Mouse (Mus musculus): ENCODE data around the gene Nrxn1. TPM values are rescaled to one million over a fixed set of nuclear protein-coding genes. Genes with fewer than 3 reads are reported as not detected.
"Not testable (repeated sequence)": the region's sequence is repeated elsewhere in the genome, so short reads cannot be mapped to it uniquely, and the experiment has no call there.

Gene Nrxn1
- total RNA-seq, 2 experiments from 2014 or later: 450 to 453 TPM

DNA sequence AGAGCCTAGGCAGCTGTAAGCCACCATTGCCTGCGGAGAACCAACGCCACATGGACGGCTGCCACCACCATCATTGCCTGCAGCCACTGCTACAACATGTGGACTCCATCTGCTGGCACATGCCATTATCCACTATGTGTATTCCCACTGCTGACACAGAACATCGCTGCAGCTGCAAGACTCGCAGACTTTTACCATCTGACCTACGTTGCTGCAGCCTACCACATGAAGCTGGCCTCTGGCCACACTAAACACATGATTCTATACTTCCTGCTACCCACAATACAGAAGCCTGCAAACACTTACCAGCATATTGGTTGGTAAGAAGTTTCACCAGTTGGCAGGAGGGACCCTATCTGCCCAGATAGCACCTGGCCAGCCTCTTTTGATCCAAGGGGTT, 769.2 kb downstream of the Nrxn1 start:
- H3K27ac ChIP-seq: no peak overlapping the region
- TF ChIP-seq CTCF (conservative IDR thresholded peaks at IDR 0.05): no peak
- H3K4me3 ChIP-seq: no peak overlapping the region
- no peak for DNase-seq (ENCODE audit: low spot score in 2 of 2)

DNA sequence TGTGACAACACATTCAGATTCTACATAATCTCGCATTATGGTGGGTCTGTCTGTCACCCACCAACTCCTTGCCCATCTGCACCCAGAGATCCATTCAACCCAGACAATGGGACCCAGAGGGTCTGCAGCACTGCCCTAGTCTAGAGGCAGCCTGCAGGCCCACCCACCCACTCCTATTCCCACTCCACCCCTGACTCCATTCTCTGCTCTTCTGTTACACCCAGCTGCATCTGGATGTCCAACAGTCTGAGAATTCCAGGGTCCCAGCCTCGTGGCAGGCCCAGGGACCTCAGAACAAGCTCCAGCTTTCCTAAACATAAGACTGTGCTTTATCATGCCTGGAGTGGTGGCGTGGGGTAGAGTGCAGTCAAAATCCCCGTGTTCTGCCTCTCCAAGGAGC, 820.6 kb downstream of the Nrxn1 start:
- Histone ChIP-seq H3K27ac (no peak overlapping the region), H3K4me3 (no peak overlapping the region)
- TF ChIP-seq CTCF (conservative IDR thresholded peaks at IDR 0.05): no peak
- no peak for DNase-seq (ENCODE audit: low spot score in 2 of 2)

DNA sequence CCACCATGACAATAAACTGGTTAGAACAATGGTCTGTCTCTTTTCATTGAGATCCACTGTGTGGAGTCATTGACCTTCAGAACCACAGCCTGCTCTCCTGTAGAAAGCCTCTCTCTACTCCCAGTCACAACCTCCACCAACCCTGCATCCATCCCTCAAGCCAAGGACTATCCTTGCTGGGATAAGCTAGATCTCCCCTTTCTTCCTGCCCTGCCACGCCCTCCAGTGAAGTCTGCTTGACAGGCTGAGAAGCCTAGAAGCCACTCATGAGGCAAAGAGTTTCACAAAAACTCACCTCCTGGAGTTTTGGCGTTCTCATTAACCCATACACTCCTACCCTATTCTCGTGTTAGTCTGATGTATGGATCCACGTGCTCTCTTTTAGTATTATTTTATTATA, 821.7 kb downstream of the Nrxn1 start:
- TF ChIP-seq CTCF (conservative IDR thresholded peaks at IDR 0.05): no peak
- DNase-seq (ENCODE audit: low spot score in 2 of 2): no peak
- Histone ChIP-seq H3K4me3 (no peak overlapping the region), H3K27ac (no peak overlapping the region)

GRCm38 (mm10) chr17:90269143-90269542, 823.7 kb downstream of the Nrxn1 start:
- DNase-seq (ENCODE audit: low spot score in 2 of 2): no peak
- H3K27ac ChIP-seq: no peak overlapping the region
- no peak overlapping the region for H3K4me3 ChIP-seq
- peak; percentile 67 for TF ChIP-seq CTCF (conservative IDR thresholded peaks at IDR 0.05)

- Histone ChIP-seq H3K27ac (no peak overlapping the region), H3K4me3 (no peak overlapping the region)
- no peak for TF ChIP-seq CTCF (conservative IDR thresholded peaks at IDR 0.05)
- DNase-seq (ENCODE audit: low spot score in 2 of 2): no peak
These were observed 839.3 kb downstream of the Nrxn1 start for GRCm38 (mm10) chr17:90253451-90254131.

DNA sequence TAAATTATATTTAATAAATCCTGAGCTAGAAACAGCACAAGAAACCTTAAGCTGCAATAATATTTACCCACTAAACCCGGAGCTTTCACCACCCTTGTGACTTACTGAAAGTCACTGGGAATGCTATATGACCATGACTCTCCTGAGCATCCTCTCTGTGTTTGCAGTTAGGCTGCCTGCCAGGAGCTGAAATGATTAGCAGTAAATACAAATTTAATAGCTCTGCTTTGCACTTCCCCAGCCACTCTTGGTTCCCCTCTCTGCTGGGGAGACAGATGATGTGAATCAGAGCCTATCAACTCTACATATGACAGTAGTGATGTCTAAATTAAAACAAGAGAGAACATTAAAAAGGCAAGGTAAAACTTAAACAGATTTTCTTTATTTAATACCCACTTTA, 840.7 kb downstream of the Nrxn1 start:
- no peak overlapping the region for H3K4me3 ChIP-seq
- H3K27ac ChIP-seq: no peak overlapping the region
- no peak for TF ChIP-seq CTCF (conservative IDR thresholded peaks at IDR 0.05)
- DNase-seq (ENCODE audit: low spot score in 2 of 2): no peak

- no peak for DNase-seq (ENCODE audit: low spot score in 2 of 2)
- Histone ChIP-seq H3K4me3 (no peak overlapping the region), H3K27ac (peak overlapping the region; percentile 19; the same call in 1 of the 2 replicates)
- no peak for TF ChIP-seq CTCF (conservative IDR thresholded peaks at IDR 0.05)
These were observed 845.6 kb downstream of the Nrxn1 start for GRCm38 (mm10) chr17:90247071-90247849.

GRCm38 (mm10) chr17:90244339-90244738, 848.5 kb downstream of the Nrxn1 start:
- Histone ChIP-seq H3K27ac (no peak overlapping the region), H3K4me3 (no peak overlapping the region)
- DNase-seq (ENCODE audit: low spot score in 2 of 2): no peak
- TF ChIP-seq CTCF (conservative IDR thresholded peaks at IDR 0.05): no peak

DNA sequence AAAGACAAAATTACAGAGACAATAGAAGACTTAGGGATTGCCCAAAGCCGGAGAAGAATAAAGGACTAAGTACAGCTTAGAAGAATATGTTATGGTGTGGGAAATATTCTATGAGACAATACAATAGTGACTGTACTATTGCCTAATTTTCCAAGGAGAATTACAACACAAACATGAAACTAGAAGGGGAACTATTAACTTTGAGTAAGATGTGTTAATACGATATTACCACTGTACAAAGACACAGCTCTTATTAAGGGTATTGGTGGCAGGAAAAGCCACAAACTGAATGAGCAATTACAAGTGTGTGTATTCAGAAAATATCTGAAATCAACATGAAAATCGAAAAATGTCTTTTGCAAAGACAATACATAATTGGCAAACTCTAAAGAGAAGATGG, 853.9 kb downstream of the Nrxn1 start:
- TF ChIP-seq CTCF (conservative IDR thresholded peaks at IDR 0.05): no peak
- no peak overlapping the region for H3K27ac ChIP-seq
- H3K4me3 ChIP-seq: no peak overlapping the region
- no peak for DNase-seq (ENCODE audit: low spot score in 2 of 2)

DNA sequence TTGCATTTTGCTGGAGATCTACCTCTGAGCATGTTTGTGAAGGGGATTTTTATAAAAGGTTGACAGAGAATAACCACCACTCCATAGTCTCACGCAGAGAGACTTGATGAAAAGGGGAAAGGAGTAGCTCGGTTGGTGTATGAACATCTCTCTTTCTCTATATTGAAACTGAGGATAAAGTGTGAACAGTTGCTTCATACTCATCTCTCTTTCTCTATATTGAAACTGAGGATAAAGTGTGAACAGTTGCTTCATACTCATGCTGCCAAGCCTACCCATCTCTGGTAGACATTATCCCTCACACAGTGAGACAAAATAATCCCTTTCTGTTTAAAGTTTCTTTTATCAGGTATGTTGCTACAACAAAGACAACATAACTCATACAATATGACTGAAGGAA, 854.4 kb downstream of the Nrxn1 start:
- DNase-seq (ENCODE audit: low spot score in 2 of 2): no peak
- Histone ChIP-seq H3K4me3 (no peak overlapping the region), H3K27ac (no peak overlapping the region)
- no peak for TF ChIP-seq CTCF (conservative IDR thresholded peaks at IDR 0.05)

GRCm38 (mm10) chr17:90235674-90236073, 857.2 kb downstream of the Nrxn1 start:
- DNase-seq (ENCODE audit: low spot score in 2 of 2); H3K4me3 ChIP-seq; H3K27ac ChIP-seq: not testable (repeated sequence)

GRCm38 (mm10) chr17:90234806-90235205, 858.1 kb downstream of the Nrxn1 start:
- Histone ChIP-seq H3K27ac (no peak overlapping the region), H3K4me3 (no peak overlapping the region)
- TF ChIP-seq CTCF (conservative IDR thresholded peaks at IDR 0.05): no peak
- no peak for DNase-seq (ENCODE audit: low spot score in 2 of 2)

DNA sequence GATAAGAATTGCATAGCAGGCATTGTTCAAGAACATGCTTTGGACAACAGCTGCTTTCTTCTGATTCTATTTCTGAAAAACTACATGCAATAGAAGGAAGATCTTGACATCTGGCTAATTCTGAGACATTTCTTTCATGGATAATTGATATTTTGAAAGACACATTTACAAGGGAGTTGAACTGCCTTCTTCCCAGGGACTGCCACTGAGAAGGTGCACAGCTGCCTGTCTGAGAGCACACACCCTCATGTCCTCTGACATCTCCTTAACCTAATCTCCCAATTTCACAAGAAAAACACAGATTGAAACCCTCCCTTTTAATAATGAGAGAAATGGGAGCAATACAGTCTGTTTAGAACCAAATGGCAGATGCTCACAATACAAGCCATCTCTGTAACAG, 884.3 kb downstream of the Nrxn1 start:
- DNase-seq (ENCODE audit: low spot score in 2 of 2): no peak
- no peak for TF ChIP-seq CTCF (conservative IDR thresholded peaks at IDR 0.05)
- Histone ChIP-seq H3K27ac (peak overlapping the region; percentile 69), H3K4me3 (no peak overlapping the region)

- H3K4me3 ChIP-seq: no peak overlapping the region
- peak overlapping the region; percentile 43 for H3K27ac ChIP-seq
- no peak for TF ChIP-seq CTCF (conservative IDR thresholded peaks at IDR 0.05)
- DNase-seq (ENCODE audit: low spot score in 2 of 2): no peak
These were observed 885.3 kb downstream of the Nrxn1 start for GRCm38 (mm10) chr17:90207617-90208016.

All from layer of hippocampus, adult 2 months (tissue).